Mouse (Mus musculus): Measurements from ENCODE around the gene Smyd3. TPM values are rescaled to one million over a fixed set of nuclear protein-coding genes. Genes with fewer than 3 reads are reported as not detected.

Gene Smyd3
- 18.8 and 18.9 TPM in 2 replicates for polyA plus RNA-seq (2015; fragmentation: Nextera tagmentation; extraction: Ambion mirVana)

DNA sequence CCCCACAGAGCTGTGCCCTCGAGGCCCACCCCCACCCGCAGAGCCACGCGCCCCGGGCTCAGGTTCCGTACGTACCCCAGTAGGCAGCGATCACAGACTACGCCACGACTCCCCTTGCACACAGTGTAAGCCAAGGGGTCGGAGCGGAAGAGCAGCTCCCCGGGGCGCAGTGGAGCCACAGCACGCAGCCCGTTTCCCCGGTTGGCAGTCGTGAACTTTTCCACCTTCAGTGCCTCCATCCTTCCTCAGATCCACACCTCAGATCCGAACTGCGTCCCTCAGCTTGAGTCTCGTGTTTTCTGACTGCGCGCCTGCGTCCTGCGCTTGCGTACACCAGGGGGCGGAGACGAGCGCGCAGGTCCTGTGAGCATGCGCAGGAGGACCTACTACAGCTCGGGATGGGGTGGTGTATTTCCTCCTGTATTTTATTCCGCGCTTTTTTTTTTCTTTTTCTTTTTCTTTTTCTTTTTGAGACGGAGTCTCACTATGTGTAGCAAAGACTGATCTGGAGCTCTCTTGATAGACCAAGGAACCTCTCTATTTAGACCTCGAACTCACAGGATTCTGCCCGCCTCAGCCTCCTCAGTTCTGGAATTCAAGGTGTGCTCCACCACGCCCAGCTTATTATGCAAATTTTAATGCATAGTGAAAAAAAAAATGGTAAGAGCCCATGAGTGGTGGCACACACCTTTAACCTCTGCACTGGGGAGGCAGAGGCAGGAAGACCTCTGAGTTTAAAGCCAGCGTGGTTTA lies at the start of gene Smyd3:
Gene Smyd3 (minus strand): TSS at position 329 of the 753 bp plus-strand sequence.
- peak within 1 kb of the TSS; percentile 76 for H3K9ac ChIP-seq (ENCODE audit: low read length)
- H3K4me1 ChIP-seq (ENCODE audit: control insufficient read depth, insufficient read depth, low read length): peaks cover 4% of the 10 kb centered on the region; the same call in 1 of the 2 replicates
- WGBS: 5% methylated on average over 39 of the region's 39 CpGs
- no peaks in the 10 kb centered on the region for H3K9me3 ChIP-seq (replicated peaks; ENCODE audit: control insufficient read depth, low read length)
- peak within 1 kb of the TSS; percentile 72 for H3K4me3 ChIP-seq (replicated peaks; ENCODE audit: low read length)
- peak within 1 kb of the TSS; percentile 95 for H3K4me2 ChIP-seq (ENCODE audit: low read depth, low read length)
- peak within 1 kb of the TSS; percentile 53; the same call in 1 of the 2 replicates for H3K27ac ChIP-seq (ENCODE audit: low read length)
- peak; percentile 84 for ATAC-seq (ENCODE audit: insufficient read depth, low FRiP score)
- no peaks in the 10 kb centered on the region for H3K27me3 ChIP-seq (ENCODE audit: control insufficient read depth, insufficient read depth, low read length)
- H3K36me3 ChIP-seq (ENCODE audit: control insufficient read depth, insufficient read depth, low read length): no peaks in the 10 kb centered on the region

DNA sequence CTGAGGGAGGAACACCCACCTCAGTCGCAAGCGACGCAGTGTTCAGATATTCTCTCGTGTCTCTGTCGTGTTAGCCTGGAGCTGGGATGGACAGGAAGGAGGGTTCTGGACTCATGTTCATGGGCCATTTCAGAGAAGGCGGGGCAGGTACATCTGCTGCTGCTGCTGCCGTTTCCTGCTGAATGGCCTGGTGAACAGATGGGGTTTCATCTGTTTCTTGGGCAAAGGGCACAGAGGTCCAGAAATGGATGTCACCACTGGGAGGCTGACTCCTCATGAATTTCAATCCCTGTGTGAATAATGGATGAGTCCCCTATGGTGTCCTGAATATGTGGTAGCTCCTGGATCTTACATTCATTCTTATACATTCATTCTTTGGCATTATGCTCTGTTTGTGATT lies 49.7 kb upstream of the Smyd3 start:
- Histone ChIP-seq H3K9ac (ENCODE audit: low read length) (no peak overlapping the region), H3K36me3 (ENCODE audit: control insufficient read depth, insufficient read depth, low read length) (no peaks in the 10 kb centered on the region), H3K4me2 (ENCODE audit: low read depth, low read length) (no peak overlapping the region), H3K4me3 (replicated peaks; ENCODE audit: low read length) (no peak overlapping the region), H3K27me3 (ENCODE audit: control insufficient read depth, insufficient read depth, low read length) (no peaks in the 10 kb centered on the region), H3K27ac (ENCODE audit: low read length) (no peak overlapping the region), H3K9me3 (replicated peaks; ENCODE audit: control insufficient read depth, low read length) (no peaks in the 10 kb centered on the region), H3K4me1 (ENCODE audit: control insufficient read depth, insufficient read depth, low read length) (peaks cover 25% of the 10 kb centered on the region)
- no peak for ATAC-seq (ENCODE audit: insufficient read depth, low FRiP score)
- WGBS: 71% methylated on average over 7 of the region's 7 CpGs

- WGBS: 74% methylated on average over 5 of the region's 5 CpGs
These were observed 46.1 kb upstream of the Smyd3 start for GRCm38 (mm10) chr1:179563926-179564325.

GRCm38 (mm10) chr1:179563211-179563610 lies 45.4 kb upstream of the Smyd3 start:
- Histone ChIP-seq H3K27ac (ENCODE audit: low read length) (no peak overlapping the region), H3K4me2 (ENCODE audit: low read depth, low read length) (no peak overlapping the region), H3K4me1 (ENCODE audit: control insufficient read depth, insufficient read depth, low read length) (peaks cover 8% of the 10 kb centered on the region), H3K36me3 (ENCODE audit: control insufficient read depth, insufficient read depth, low read length) (no peaks in the 10 kb centered on the region), H3K9ac (ENCODE audit: low read length) (no peak overlapping the region), H3K9me3 (replicated peaks; ENCODE audit: control insufficient read depth, low read length) (no peaks in the 10 kb centered on the region), H3K4me3 (replicated peaks; ENCODE audit: low read length) (no peak overlapping the region), H3K27me3 (ENCODE audit: control insufficient read depth, insufficient read depth, low read length) (no peaks in the 10 kb centered on the region)
- 78% methylated on average over 4 of the region's 4 CpGs for WGBS
- no peak for ATAC-seq (ENCODE audit: insufficient read depth, low FRiP score)

More at GRCm38 (mm10) chr1:179563926-179564325, 46.1 kb upstream of the Smyd3 start:
- H3K36me3 ChIP-seq (ENCODE audit: control insufficient read depth, insufficient read depth, low read length): no peaks in the 10 kb centered on the region
- H3K4me2 ChIP-seq (ENCODE audit: low read depth, low read length): no peak overlapping the region
- no peak for ATAC-seq (ENCODE audit: insufficient read depth, low FRiP score)
- H3K27ac ChIP-seq (ENCODE audit: low read length): no peak overlapping the region
- no peaks in the 10 kb centered on the region for H3K9me3 ChIP-seq (replicated peaks; ENCODE audit: control insufficient read depth, low read length)
- H3K4me1 ChIP-seq (ENCODE audit: control insufficient read depth, insufficient read depth, low read length): peaks cover 16% of the 10 kb centered on the region
- H3K27me3 ChIP-seq (ENCODE audit: control insufficient read depth, insufficient read depth, low read length): no peaks in the 10 kb centered on the region
- H3K4me3 ChIP-seq (replicated peaks; ENCODE audit: low read length): no peak overlapping the region
- no peak overlapping the region for H3K9ac ChIP-seq (ENCODE audit: low read length)

DNA sequence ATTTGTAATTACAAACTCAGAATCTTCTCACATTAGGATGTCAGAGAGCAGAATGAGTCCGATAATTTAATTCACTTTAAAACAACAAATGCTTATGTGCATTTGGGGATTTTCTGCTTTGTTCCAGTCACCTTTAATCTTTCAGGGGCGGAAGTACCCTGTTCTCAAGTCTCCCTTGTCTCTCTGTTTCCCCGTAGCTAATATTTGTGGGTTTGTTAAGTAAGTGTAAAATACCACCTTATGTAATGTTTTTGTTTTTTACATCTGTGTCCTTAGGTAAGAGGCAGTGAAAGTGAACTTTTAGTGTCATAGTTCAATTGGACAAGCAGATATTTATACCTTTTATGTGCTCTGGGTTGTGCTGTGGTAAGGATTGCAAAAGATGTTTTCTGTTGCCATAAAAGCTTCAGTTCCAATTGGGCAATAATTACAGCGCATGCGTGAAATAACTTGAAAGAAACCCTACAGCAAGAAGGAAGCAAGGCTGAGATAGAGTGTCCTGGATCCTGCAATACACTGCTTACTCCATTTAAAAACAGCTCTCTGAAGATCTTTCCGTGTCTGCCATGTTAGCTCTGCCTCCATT lies 43.1 kb upstream of the Smyd3 start:
- ATAC-seq (ENCODE audit: insufficient read depth, low FRiP score): no peak
- H3K4me3 ChIP-seq (replicated peaks; ENCODE audit: low read length): no peak overlapping the region
- H3K9me3 ChIP-seq (replicated peaks; ENCODE audit: control insufficient read depth, low read length): no peaks in the 10 kb centered on the region
- no peak overlapping the region for H3K27ac ChIP-seq (ENCODE audit: low read length)
- H3K36me3 ChIP-seq (ENCODE audit: control insufficient read depth, insufficient read depth, low read length): no peaks in the 10 kb centered on the region
- H3K9ac ChIP-seq (ENCODE audit: low read length): no peak overlapping the region
- H3K4me2 ChIP-seq (ENCODE audit: low read depth, low read length): no peak overlapping the region
- no peaks in the 10 kb centered on the region for H3K27me3 ChIP-seq (ENCODE audit: control insufficient read depth, insufficient read depth, low read length)
- WGBS: 83% methylated on average over 6 of the region's 6 CpGs
- no peaks in the 10 kb centered on the region for H3K4me1 ChIP-seq (ENCODE audit: control insufficient read depth, insufficient read depth, low read length)

- Histone ChIP-seq H3K4me3 (replicated peaks; ENCODE audit: low read length) (no peak overlapping the region), H3K36me3 (ENCODE audit: control insufficient read depth, insufficient read depth, low read length) (no peaks in the 10 kb centered on the region), H3K4me1 (ENCODE audit: control insufficient read depth, insufficient read depth, low read length) (no peaks in the 10 kb centered on the region), H3K4me2 (ENCODE audit: low read depth, low read length) (no peak overlapping the region), H3K9me3 (replicated peaks; ENCODE audit: control insufficient read depth, low read length) (no peaks in the 10 kb centered on the region), H3K9ac (ENCODE audit: low read length) (no peak overlapping the region), H3K27ac (ENCODE audit: low read length) (no peak overlapping the region), H3K27me3 (ENCODE audit: control insufficient read depth, insufficient read depth, low read length) (no peaks in the 10 kb centered on the region)
- ATAC-seq (ENCODE audit: insufficient read depth, low FRiP score): no peak
- 59% methylated on average over 11 of the region's 11 CpGs for WGBS
These were observed 41.8 kb upstream of the Smyd3 start for GRCm38 (mm10) chr1:179559446-179560194.

DNA sequence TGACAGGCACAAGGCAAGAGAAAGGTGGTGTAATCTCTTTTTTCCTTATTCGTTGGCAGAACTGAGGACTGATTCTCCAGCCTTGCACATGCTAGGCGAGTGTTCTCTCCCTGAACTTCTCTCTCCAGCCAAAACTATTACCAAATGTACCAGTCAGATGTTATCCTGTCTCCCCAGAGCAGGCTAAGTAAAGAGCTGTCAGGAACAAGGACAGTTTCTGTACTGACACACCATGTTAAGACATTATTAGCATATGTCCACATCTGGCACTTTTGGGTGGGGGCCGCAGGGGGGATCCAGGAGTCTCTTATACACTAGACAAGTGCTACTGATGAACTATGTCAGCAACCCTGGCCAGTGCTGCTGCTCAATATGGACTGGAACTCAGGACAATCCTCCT lies 39.1 kb upstream of the Smyd3 start:
- 82% methylated on average over 3 of the region's 3 CpGs for WGBS
- Histone ChIP-seq H3K27ac (ENCODE audit: low read length) (no peak overlapping the region), H3K4me3 (replicated peaks; ENCODE audit: low read length) (no peak overlapping the region), H3K27me3 (ENCODE audit: control insufficient read depth, insufficient read depth, low read length) (no peaks in the 10 kb centered on the region), H3K4me1 (ENCODE audit: control insufficient read depth, insufficient read depth, low read length) (peaks cover 16% of the 10 kb centered on the region), H3K4me2 (ENCODE audit: low read depth, low read length) (no peak overlapping the region), H3K9ac (ENCODE audit: low read length) (no peak overlapping the region), H3K36me3 (ENCODE audit: control insufficient read depth, insufficient read depth, low read length) (no peaks in the 10 kb centered on the region), H3K9me3 (replicated peaks; ENCODE audit: control insufficient read depth, low read length) (no peaks in the 10 kb centered on the region)
- no peak for ATAC-seq (ENCODE audit: insufficient read depth, low FRiP score)

DNA sequence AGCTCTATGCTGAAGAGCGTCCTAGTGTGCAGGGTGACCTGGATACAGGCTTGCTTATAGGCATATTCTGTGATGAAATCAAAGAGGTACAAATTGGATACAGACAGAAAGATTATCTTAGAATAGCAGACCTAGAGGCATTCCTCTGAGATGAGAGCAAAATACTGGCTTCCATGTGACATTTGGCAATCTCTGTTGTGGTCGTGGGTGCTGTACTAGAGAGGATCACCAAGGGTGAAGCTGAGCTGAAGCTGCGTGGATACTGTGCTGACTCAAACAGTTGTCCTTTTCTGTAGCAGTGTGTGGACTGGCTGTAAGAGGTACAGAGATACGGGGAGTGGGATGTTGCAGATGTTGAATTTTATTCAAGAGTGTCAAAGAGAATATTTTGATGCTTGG lies 36.1 kb upstream of the Smyd3 start:
- Histone ChIP-seq H3K27me3 (ENCODE audit: control insufficient read depth, insufficient read depth, low read length) (no peaks in the 10 kb centered on the region), H3K4me3 (replicated peaks; ENCODE audit: low read length) (no peak overlapping the region), H3K9ac (ENCODE audit: low read length) (no peak overlapping the region), H3K36me3 (ENCODE audit: control insufficient read depth, insufficient read depth, low read length) (no peaks in the 10 kb centered on the region), H3K9me3 (replicated peaks; ENCODE audit: control insufficient read depth, low read length) (no peaks in the 10 kb centered on the region), H3K4me2 (ENCODE audit: low read depth, low read length) (no peak overlapping the region), H3K4me1 (ENCODE audit: control insufficient read depth, insufficient read depth, low read length) (peaks cover 16% of the 10 kb centered on the region), H3K27ac (ENCODE audit: low read length) (no peak overlapping the region)
- ATAC-seq (ENCODE audit: insufficient read depth, low FRiP score): no peak
- WGBS: 78% methylated on average over 4 of the region's 4 CpGs

Data from stomach, embryonic 16.5 days (tissue).